Mouse (Mus musculus): ENCODE measurements around the gene Phtf2.

The Phtf2 gene

GRCm38 (mm10) chr5:20881915-20882800, at the start of gene Phtf2, which contains the start of gene Tmem60:
Gene Phtf2 (minus strand): TSS chr5:20882124.
Gene Tmem60 (plus strand): TSS chr5:20882191.
- DNase-seq (ENCODE audit: low spot score) = peak; percentile 99

GRCm38 (mm10) chr5:20931300-20931699, 49.4 kb upstream of the Phtf2 start:
- no peak for DNase-seq (ENCODE audit: low spot score)

DNA sequence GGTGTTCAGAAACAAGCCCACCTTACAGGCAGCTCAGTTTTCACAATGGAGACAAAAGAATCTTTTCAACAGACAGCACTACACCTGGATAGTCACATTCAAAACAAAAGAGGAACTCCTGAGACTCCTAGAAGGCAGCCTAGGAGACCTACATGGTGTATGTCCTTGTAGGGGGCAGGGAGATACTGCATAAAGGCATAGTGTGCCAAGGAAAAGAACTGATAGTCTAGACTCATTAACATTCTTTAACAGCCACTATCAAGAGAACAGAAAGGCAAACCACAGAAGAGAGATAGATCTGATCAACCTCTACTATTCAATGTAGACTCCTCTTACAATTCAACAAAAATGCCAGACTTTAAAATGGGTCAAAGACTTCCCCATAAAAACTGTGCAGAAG, 48.5 kb upstream of the Phtf2 start:
- DNase-seq (ENCODE audit: low spot score) = no peak

DNA sequence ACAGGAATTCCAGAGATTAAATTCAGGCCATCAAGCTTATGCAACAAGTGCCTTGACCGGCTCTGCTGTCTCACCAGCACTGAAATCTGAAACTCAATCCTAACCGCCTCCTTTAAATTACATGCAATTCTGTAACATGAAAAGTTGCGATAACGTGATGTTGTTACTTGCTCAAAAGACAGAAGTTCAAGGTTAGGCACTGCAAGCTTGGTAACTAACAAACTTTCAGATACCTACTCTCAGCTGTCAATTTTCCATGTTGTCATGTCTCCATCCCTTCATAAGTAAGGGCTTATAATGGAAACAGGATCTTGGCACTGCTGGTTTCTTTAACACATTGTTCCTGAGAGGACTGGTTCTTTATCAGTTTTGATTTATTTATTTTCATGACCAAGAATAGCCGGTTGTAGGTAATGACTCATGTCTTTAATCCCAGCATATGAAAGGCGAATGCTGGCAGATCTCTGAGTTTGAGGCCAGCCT, 47.8 kb upstream of the Phtf2 start:
- DNase-seq (ENCODE audit: low spot score) = no peak

- DNase-seq (ENCODE audit: low spot score) = no peak
Measured at GRCm38 (mm10) chr5:20925451-20925850, 43.5 kb upstream of the Phtf2 start.

DNA sequence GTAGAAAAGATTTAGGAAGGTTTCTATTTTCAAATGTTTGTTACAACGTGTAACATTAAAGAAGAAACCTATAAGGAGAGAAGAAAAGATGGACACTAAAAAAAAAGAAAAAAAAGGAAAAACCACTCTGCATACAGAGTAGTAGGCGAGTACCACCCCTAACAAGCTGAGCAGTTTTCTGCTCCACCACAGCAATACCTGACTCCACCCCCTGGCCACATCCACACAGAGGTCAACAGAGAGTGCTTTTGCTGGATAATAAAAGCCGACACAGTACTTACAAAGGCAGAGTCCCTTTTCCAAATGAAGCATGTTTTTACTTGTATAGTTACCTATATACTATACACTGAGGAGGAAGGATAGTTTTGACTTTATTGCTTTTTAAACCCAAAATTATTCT, 42.7 kb upstream of the Phtf2 start:
- DNase-seq (ENCODE audit: low spot score) = no peak

GRCm38 (mm10) chr5:20919566-20919965, 37.6 kb upstream of the Phtf2 start:
- DNase-seq (ENCODE audit: low spot score) = no peak

DNA sequence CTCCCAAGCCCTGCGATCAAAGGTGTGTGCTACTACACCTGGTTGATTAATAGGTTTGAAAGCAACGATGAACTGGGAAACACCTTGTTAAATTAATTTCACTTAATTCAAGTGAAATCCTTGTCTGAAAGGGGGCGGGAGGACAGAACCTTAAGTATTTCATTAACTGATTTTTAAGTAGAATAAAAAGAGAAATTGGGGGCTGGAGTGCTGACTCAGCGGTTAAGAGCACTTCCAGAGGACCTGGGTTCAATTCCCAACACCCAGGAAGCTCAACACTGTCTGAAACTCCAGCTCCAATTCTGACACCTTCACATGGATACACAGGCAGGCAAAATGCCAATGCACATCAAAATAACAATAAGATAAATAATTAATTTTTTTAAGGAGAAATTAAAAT, 37.0 kb upstream of the Phtf2 start:
- no peak for DNase-seq (ENCODE audit: low spot score)

DNA sequence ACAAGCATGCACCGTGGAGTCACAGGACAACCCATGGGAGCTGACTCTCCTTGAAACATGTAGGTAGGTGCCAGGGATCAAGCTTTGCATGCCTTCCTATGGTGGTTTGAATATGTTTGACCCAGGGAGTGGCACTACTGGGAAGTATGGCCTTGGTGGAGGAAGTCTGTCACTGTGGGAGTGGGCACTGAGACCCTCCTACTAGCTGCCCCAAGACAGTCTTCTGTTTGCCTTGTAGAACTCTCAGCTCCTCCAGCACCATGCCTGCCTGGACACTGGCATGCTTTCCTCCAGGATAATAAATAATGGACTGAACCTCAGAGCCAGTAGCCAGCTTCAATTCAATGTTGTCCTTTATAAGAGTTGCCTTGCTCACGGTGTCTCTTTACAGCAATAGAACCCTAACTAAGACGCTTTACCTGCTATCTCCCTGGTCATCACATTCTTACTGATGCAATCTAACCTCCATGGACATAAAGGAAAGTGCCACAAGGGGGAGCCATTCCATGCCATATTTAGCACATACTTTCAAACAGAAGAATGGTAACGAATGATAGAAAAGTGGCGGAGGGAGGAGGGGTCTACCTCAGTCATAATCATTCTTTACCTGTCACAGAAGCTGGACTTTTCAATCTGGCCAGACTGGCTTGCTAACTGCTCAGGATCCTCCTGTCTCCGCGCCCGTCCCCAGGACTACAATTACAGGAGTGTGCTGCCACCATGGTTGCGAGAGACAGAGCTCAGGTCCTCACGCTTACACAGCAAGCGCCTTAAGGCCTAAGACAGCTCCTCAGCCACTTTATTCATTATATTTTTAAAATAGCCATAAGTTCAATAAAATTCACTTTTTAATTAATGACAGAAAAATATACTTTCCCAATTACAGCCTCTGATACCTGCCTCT, 31.7 kb upstream of the Phtf2 start:
- DNase-seq (ENCODE audit: low spot score) = peak; percentile 66

- no peak for DNase-seq (ENCODE audit: low spot score)
Measured at GRCm38 (mm10) chr5:20911741-20912140, 29.8 kb upstream of the Phtf2 start.

DNA sequence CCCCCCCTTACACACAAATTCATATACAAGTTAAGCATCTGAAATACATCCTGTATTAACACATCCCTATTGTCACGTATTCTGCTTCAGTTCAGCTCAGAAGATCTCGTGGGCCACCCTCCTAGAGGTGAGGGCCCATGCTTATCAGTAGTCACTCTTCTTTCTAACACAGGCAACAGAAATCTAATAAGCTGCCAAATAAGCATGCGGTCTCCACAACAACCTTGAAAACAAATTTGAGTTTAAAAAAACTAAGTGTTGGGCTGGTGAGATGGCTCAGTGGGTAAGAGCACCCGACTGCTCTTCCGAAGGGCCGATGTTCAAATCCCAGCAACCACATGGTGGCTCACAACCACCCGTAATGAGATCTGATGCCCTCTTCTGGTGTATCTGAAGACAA, 24.3 kb upstream of the Phtf2 start:
- no peak for DNase-seq (ENCODE audit: low spot score)

GRCm38 (mm10) chr5:20905437-20905836, 23.5 kb upstream of the Phtf2 start:
- DNase-seq (ENCODE audit: low spot score) = no peak

DNA sequence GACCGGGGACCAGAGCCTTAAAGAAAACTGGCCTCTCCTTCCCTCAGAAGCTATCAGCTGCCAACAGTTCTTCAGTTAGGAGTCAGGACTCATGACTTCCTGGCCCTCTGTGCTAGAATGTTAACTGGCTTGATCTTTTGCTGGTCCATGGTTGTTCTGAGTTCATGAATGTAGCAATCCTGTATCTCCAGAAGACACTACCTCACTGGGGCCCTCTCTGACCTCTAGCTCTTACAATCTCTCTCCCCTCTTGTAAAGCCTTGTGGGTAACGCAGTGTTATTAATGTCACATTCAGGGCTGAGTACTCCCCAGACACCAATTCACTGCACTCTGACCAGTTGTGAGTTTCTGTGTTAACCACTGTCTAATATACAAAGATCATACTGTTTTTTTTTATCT, 22.7 kb upstream of the Phtf2 start:
- no peak for DNase-seq (ENCODE audit: low spot score)

- DNase-seq (ENCODE audit: low spot score) = no peak
Measured at GRCm38 (mm10) chr5:20897446-20898167, 15.7 kb upstream of the Phtf2 start.

GRCm38 (mm10) chr5:20884036-20884620, 2.2 kb upstream of the Phtf2 start:
- DNase-seq (ENCODE audit: low spot score) = no peak

- DNase-seq (ENCODE audit: low spot score) = peak; percentile 72
Measured at GRCm38 (mm10) chr5:20880797-20881775, 838 bp downstream of the Phtf2 start.

- DNase-seq (ENCODE audit: low spot score) = no peak
Measured at GRCm38 (mm10) chr5:20880386-20880785, 1.5 kb downstream of the Phtf2 start.

DNA sequence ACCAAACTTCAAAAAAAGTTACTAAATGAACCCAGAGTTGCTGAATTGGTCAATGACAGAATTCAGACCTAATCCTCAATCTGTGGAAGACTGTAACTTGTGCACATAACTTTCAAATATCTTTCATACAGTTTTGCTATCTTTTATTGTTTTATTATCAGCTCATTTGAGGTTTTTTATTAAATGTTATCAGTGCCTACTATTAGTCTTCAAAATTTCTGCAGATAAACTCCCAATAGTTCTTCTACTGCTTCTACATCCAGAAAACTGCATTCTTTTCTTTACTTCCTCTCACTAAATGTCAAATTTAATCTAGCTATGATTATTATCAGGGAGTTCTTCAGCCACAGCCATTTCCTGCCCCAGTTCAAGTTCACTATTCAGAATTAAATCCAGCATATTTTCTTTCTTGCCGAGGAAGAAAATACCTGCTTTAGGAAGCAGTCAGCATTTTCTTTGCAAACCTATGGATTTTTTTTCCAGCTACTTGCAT, 4.9 kb downstream of the Phtf2 start:
- no peak for DNase-seq (ENCODE audit: low spot score)

GRCm38 (mm10) chr5:20873146-20873545, 8.8 kb downstream of the Phtf2 start:
- DNase-seq (ENCODE audit: low spot score) = no peak

DNA sequence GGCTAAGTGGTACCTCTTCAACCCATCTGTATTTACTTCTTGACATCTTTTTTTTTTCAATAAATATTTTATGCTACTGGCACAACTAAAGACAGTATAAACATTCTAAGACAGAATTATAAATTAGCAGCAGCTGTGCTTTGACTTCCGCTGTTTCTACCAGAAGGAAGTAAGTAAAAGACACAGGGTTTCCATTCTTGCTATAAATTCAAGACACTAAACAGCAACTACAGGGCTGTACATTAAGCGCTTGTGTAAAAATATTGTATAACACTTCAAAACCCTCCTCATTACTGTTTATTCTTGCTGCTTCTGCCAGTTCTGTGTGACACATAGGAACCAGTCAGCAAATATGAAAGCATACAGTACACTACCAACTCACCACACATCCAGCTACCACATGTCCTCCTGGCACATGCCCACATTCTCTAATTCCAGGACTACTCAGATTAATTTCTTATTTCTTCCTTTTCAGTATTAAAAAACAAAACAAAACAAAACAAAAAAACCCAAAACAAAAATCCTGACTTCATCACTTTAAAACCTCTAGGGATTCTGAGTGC, 16.6 kb downstream of the Phtf2 start:
- DNase-seq (ENCODE audit: low spot score) = no peak
